Mouse (Mus musculus) myocyte (in vitro differentiated cells): Measurements from ENCODE around the gene Csnk1e.
A peak's percentile ranks its signal among the peaks of the same experiment; 100 is the strongest.

ENCODE experiments used
- CEBPB ChIP-seq: IDR thresholded peaks from 2 replicates; pipeline ENCODE4 v1.6.1; 2011; ENCODE audit warnings: mild to moderate bottlenecking, moderate library complexity; ENCODE audit not compliant: poor library complexity, insufficient read depth, severe bottlenecking
- MAX ChIP-seq: IDR thresholded peaks from one replicate; pipeline ENCODE4 v1.6.1; 2011; ENCODE audit warnings: low read depth, mild to moderate bottlenecking, control low read depth
- MYOD1 ChIP-seq, 3 experiments: IDR thresholded peaks; one replicate each; pipeline ENCODE4 v1.6.1; 2011; ENCODE audit warnings: control low read depth in 2 of 3, low read depth in 2 of 3, mild to moderate bottlenecking in 2 of 3, moderate library complexity in 1 of 3; ENCODE audit not compliant: insufficient read length in 2 of 3, control insufficient read depth in 1 of 3
- POLR2A ChIP-seq: IDR thresholded peaks from one replicate; pipeline ENCODE4 v1.6.1; 2011; ENCODE audit warnings: low read depth, mild to moderate bottlenecking, control low read depth, moderate library complexity; ENCODE audit not compliant: insufficient read length
- POLR2AphosphoS2 ChIP-seq: IDR thresholded peaks from one replicate; pipeline ENCODE4 v1.6.1; 2011; ENCODE audit warnings: low read depth, control low read depth; ENCODE audit not compliant: insufficient read length
- REST ChIP-seq: IDR thresholded peaks from one replicate; pipeline ENCODE4 v1.6.1; 2011; ENCODE audit warnings: mild to moderate bottlenecking, control low read depth, moderate library complexity; ENCODE audit not compliant: insufficient read depth, insufficient read length
- SRF ChIP-seq: IDR thresholded peaks from one replicate; pipeline ENCODE4 v1.6.1; 2011; ENCODE audit warnings: low read depth; ENCODE audit not compliant: control insufficient read depth, insufficient read length
- TCF12 ChIP-seq: IDR thresholded peaks from one replicate; pipeline ENCODE4 v1.6.1; 2011; ENCODE audit warnings: mild to moderate bottlenecking, control low read depth; ENCODE audit not compliant: poor library complexity, insufficient read depth, severe bottlenecking
- TCF3 ChIP-seq: IDR thresholded peaks from one replicate; pipeline ENCODE4 v1.6.1; 2011; ENCODE audit warnings: low read depth, control low read depth; ENCODE audit not compliant: insufficient read length
- USF1 ChIP-seq: IDR thresholded peaks from one replicate; pipeline ENCODE4 v1.6.1; 2011; ENCODE audit warnings: low read depth, mild to moderate bottlenecking, control low read depth, moderate library complexity

GRCm38 (mm10) chr15:79414513-79414912, 40.9 kb downstream of the Csnk1e start:
- TF ChIP-seq POLR2A (no peak), MYOD1 (IDR thresholded peaks at IDR 0.05; ENCODE audit: control insufficient read depth in 1 of 3, insufficient read length in 2 of 3, low read depth in 2 of 3) (no peak), MAX (no peak), USF1 (no peak), TCF12 (no peak), CEBPB (no peak), POLR2AphosphoS2 (peak; percentile 20), TCF3 (no peak), SRF (no peak), REST (no peak)
